Mouse (Mus musculus) CH12.LX (cell line): Measurements from ENCODE around the gene Cln6.

Experiments used
- CHD2 ChIP-seq: IDR thresholded peaks from 2 replicates; pipeline ENCODE4 v1.6.1; 2011; ENCODE audit warnings: low read length, improper control_type of control experiment
- CTCF ChIP-seq, 2 experiments: IDR thresholded peaks in 1 of 2; conservative IDR thresholded peaks in 1 of 2; 2 replicates each; pipeline ENCODE4 v1.5.1; 2011 to 2012; ENCODE audit warnings: low read depth in 2 of 2, low read length in 2 of 2, improper control_type of control experiment in 1 of 2, inconsistent platforms in 1 of 2, mild to moderate bottlenecking in 1 of 2, moderate library complexity in 1 of 2
- MAFK ChIP-seq: IDR thresholded peaks from 2 replicates; pipeline ENCODE4 v1.6.1; 2011; ENCODE audit warnings: low read length, improper control_type of control experiment; ENCODE audit not compliant: insufficient replicate concordance
- ZKSCAN1 ChIP-seq: IDR thresholded peaks from 2 replicates; pipeline ENCODE4 v1.6.1; 2012; ENCODE audit warnings: low read depth, inconsistent platforms, low read length, improper control_type of control experiment, borderline replicate concordance

DNA sequence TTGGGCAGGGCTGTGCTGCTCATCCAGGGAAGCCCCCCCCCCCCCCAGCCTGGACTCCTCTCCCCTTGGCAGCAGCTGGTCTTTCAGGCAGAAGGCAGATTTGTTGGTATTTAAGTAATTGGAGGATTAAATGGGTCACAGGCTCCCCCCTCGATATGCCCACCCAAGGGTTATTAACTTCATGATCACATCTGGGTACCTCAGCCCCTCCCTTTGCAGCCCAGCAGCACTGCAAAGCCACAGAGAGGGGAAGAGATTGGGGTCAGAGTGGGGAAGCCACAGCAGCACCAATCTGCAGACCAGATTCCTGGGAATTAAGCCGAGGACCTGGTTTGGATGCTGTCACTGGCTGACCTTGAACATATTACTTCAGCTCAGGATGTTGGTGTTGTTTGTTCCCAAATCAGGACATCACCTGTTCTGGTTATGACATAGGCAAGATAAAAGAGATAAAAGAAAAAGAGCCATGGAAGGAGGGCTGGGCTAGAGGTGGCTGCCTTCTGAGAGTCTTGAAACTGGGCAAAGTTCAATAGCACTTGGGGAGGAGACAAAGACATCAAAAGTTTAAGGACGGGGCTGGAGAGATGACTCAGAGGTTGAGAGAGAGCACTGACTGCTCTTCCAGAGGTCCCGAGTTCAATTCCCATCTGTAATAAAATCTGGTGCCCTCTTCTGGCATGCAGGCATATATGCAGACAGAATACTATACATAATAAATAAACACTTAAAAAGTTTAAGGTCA is 2.7 kb upstream of the Cln6 start:
- no peak for TF ChIP-seq MAFK
- no peak for TF ChIP-seq CHD2
- peak in 1 of 2 experiments; percentile 48; a peak in 2 of 4 replicates for TF ChIP-seq CTCF (conservative IDR thresholded peaks at IDR 0.05 in 1 of 2, IDR thresholded peaks at IDR 0.05 in 1 of 2; ENCODE audit: low read depth in 2 of 2, low read length in 2 of 2)
- TF ChIP-seq ZKSCAN1 = no peak
